Mouse (Mus musculus) lung, embryonic 14.5 days (tissue): ENCODE results near the gene Ppt2. TPM values are rescaled to one million over a fixed set of nuclear protein-coding genes. Genes with fewer than 3 reads are reported as not detected.

Experiments used
- ATAC-seq: fragments of 200-750 bp; cut with Nextera tagmentation; 2 replicates; pipeline ENCODE4 v1.8.0; 2017; ENCODE audit warnings: mild to moderate bottlenecking, moderate TSS enrichment, moderate library complexity; ENCODE audit not compliant: insufficient read depth
- DNase-seq: peaks from one replicate; pipeline ENCODE4 v3.0.0-alpha.2; 2015
- H3K27ac ChIP-seq: fragments of 300-500 bp; sonication (generic); 2 replicates; pipeline ENCODE4 v1.5.1; 2014; ENCODE audit warnings: low read depth, mild to moderate bottlenecking, moderate library complexity
- H3K27me3 ChIP-seq: fragments of 300-500 bp; sonication (generic); 2 replicates; pipeline ENCODE4 v1.6.1; 2014; ENCODE audit warnings: low read length, control low read depth; ENCODE audit not compliant: insufficient read depth
- H3K36me3 ChIP-seq: fragments of 300-500 bp; sonication (generic); 2 replicates; pipeline ENCODE4 v1.6.1; 2014; ENCODE audit warnings: control low read depth; ENCODE audit not compliant: insufficient read depth
- H3K4me1 ChIP-seq: fragments of 300-500 bp; sonication (generic); 2 replicates; pipeline ENCODE4 v1.6.1; 2014; ENCODE audit warnings: antibody characterized with exemption, control low read depth; ENCODE audit not compliant: insufficient read depth
- H3K4me2 ChIP-seq: fragments of 300-500 bp; sonication (generic); 2 replicates; pipeline ENCODE4 v1.6.1; 2014; ENCODE audit warnings: mild to moderate bottlenecking
- H3K4me3 ChIP-seq: fragments of 300-500 bp; sonication (generic); 2 replicates; pipeline ENCODE4 v1.5.1; 2014; ENCODE audit warnings: low read depth, low read length
- H3K9ac ChIP-seq: fragments of 300-500 bp; sonication (generic); 2 replicates; pipeline ENCODE4 v1.6.1; 2014
- H3K9me3 ChIP-seq: fragments of 300-500 bp; sonication (generic); 2 replicates; pipeline ENCODE4 v1.6.1; 2016; ENCODE audit warnings: low read depth, low read length, control low read depth
- CTCF ChIP-seq: IDR thresholded peaks from 2 replicates; pipeline ENCODE4 v1.5.1; 2016; ENCODE audit warnings: antibody characterized with exemption, low read depth
- WGBS: fragments of 180-500 bp; shearing (Covaris S2); extraction: QIAGEN DNeasy Blood & Tissue Kit; methylation state at CpG from one replicate; pipeline ENCODE4 v1.1.7; 2014; 5-methylcytosine and 5-hydroxymethylcytosine counted together
- polyA plus RNA-seq: library from polyadenylated mRNA; unstranded; fragments of >200 nt; fragmentation: Nextera tagmentation; extraction: Ambion mirVana; gene quantifications from 2 replicates; pipeline ENCODE4 v1.2.1, GENCODE M21; 2014

The Ppt2 gene
- polyA plus RNA-seq, 1 experiment from 2014 or later = 24.5 TPM

- H3K27me3 ChIP-seq = no peaks in the 10 kb centered on the region
- H3K4me2 ChIP-seq = peak overlapping the region; percentile 43
- H3K36me3 ChIP-seq = peaks cover 29% of the 10 kb centered on the region
- no peaks in the 10 kb centered on the region for H3K9me3 ChIP-seq
- 83% methylated on average over 30 of the region's 30 CpGs for WGBS
- H3K4me3 ChIP-seq = peak overlapping the region; percentile 91; the same call in 1 of the 2 replicates
- DNase-seq = no peak
- TF ChIP-seq CTCF = no peak
- peaks cover 10% of the 10 kb centered on the region for H3K4me1 ChIP-seq
- ATAC-seq = no peak
- no peak overlapping the region for H3K27ac ChIP-seq
- H3K9ac ChIP-seq = no peak overlapping the region
Observed at GRCm38 (mm10) chr17:34645831-34646511, 17.7 kb upstream of the Ppt2 start.

GRCm38 (mm10) chr17:34645256-34645829, 17.0 kb upstream of the Ppt2 start:
- H3K4me1 ChIP-seq = peaks cover 10% of the 10 kb centered on the region
- H3K4me3 ChIP-seq = peak overlapping the region; percentile 53
- no peak for DNase-seq
- ATAC-seq = no peak
- peak overlapping the region; percentile 55 for H3K9ac ChIP-seq
- 38% methylated on average over 10 of the region's 10 CpGs for WGBS
- TF ChIP-seq CTCF = no peak
- peak overlapping the region; percentile 44 for H3K27ac ChIP-seq
- H3K4me2 ChIP-seq = peak overlapping the region; percentile 76
- no peaks in the 10 kb centered on the region for H3K9me3 ChIP-seq
- peaks cover 22% of the 10 kb centered on the region for H3K36me3 ChIP-seq
- H3K27me3 ChIP-seq = no peaks in the 10 kb centered on the region

- Histone ChIP-seq H3K27ac (peak within 1 kb of the TSS; percentile 44), H3K9me3 (no peaks in the 10 kb centered on the region), H3K36me3 (peaks cover 17% of the 10 kb centered on the region), H3K4me1 (peaks cover 10% of the 10 kb centered on the region), H3K27me3 (no peaks in the 10 kb centered on the region), H3K9ac (peak within 1 kb of the TSS; percentile 55), H3K4me2 (peak within 1 kb of the TSS; percentile 76), H3K4me3 (peak within 1 kb of the TSS; percentile 53)
- peak; percentile 74 for ATAC-seq
- DNase-seq = peak; percentile 99
- TF ChIP-seq CTCF = no peak
- 0% methylated on average over 16 of the region's 16 CpGs for WGBS
Observed at GRCm38 (mm10) chr17:34644608-34645007, 16.3 kb upstream of the Ppt2 start, which contains the start of gene Fkbpl. TSS of gene Fkbpl (plus strand) at chr17:34644764.

- Histone ChIP-seq H3K4me3 (no peak overlapping the region), H3K4me2 (no peak overlapping the region), H3K9me3 (no peaks in the 10 kb centered on the region), H3K9ac (no peak overlapping the region), H3K4me1 (peaks cover 10% of the 10 kb centered on the region), H3K36me3 (peaks cover 11% of the 10 kb centered on the region), H3K27me3 (no peaks in the 10 kb centered on the region), H3K27ac (no peak overlapping the region)
- 78% methylated on average over 10 of the region's 10 CpGs for WGBS
- no peak for ATAC-seq
- DNase-seq = no peak
- TF ChIP-seq CTCF = no peak
Observed at GRCm38 (mm10) chr17:34643944-34644343, 15.6 kb upstream of the Ppt2 start.

- Histone ChIP-seq H3K27me3 (no peaks in the 10 kb centered on the region), H3K27ac (no peak overlapping the region), H3K4me1 (peaks cover 10% of the 10 kb centered on the region), H3K4me2 (no peak overlapping the region), H3K4me3 (no peak overlapping the region), H3K9ac (no peak overlapping the region), H3K36me3 (peaks cover 6% of the 10 kb centered on the region; the same call in 1 of the 2 replicates), H3K9me3 (no peaks in the 10 kb centered on the region)
- no peak for TF ChIP-seq CTCF
- no peak for ATAC-seq
- 81% methylated on average over 4 of the region's 4 CpGs for WGBS
- no peak for DNase-seq
Observed at GRCm38 (mm10) chr17:34643379-34643778, 15.1 kb upstream of the Ppt2 start.

GRCm38 (mm10) chr17:34641945-34642344, 13.6 kb upstream of the Ppt2 start:
- Histone ChIP-seq H3K9ac (no peak overlapping the region), H3K27ac (no peak overlapping the region), H3K9me3 (no peaks in the 10 kb centered on the region), H3K36me3 (0 out of 2 replicates have a peak, but pooled peaks cover 4% of the 10 kb centered on the region), H3K4me1 (peaks cover 4% of the 10 kb centered on the region; the same call in 1 of the 2 replicates), H3K27me3 (no peaks in the 10 kb centered on the region), H3K4me2 (no peak overlapping the region), H3K4me3 (no peak overlapping the region)
- no peak for DNase-seq
- TF ChIP-seq CTCF = no peak
- ATAC-seq = no peak
- 70% methylated on average over 3 of the region's 3 CpGs for WGBS

GRCm38 (mm10) chr17:34640778-34641601, 12.7 kb upstream of the Ppt2 start:
- H3K36me3 ChIP-seq = 0 out of 2 replicates have a peak, but pooled peaks cover 3% of the 10 kb centered on the region
- no peaks in the 10 kb centered on the region for H3K27me3 ChIP-seq
- peak; percentile 38 for TF ChIP-seq CTCF
- ATAC-seq (no peak), DNase-seq (peak; percentile 59)
- no peak overlapping the region for H3K4me3 ChIP-seq
- H3K9me3 ChIP-seq = no peaks in the 10 kb centered on the region
- H3K4me1 ChIP-seq = peaks cover 4% of the 10 kb centered on the region; the same call in 1 of the 2 replicates
- H3K9ac ChIP-seq = no peak overlapping the region
- H3K4me2 ChIP-seq = no peak overlapping the region
- 18% methylated on average over 11 of the region's 11 CpGs for WGBS
- peak overlapping the region; percentile 48; the same call in 1 of the 2 replicates for H3K27ac ChIP-seq
